Mouse (Mus musculus): ENCODE data around the gene Vmn2r39.
"Not testable (repeated sequence)": the region's sequence is repeated elsewhere in the genome, so short reads cannot be mapped to it uniquely, and the experiment has no call there.

Gene Vmn2r39

DNA sequence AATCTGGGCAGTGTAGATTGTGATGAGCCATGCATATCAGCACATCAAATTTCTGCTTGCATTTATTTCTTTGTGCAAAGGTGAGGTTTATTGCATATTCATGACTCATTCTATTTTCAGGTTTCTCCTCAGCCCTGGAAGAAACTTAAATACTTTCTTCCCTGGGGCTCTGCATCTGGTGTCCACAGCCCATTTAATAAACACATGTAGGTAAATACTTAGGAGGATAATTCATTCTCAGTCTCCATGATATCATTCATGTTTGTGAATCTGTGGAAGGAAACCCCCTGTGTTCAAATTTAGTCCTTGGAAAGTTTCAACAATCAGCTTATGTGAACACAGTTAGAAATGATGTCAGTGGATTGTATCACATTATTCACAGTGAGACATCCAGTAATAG is at the start of gene Vmn2r39:
Gene Vmn2r39, minus strand, starts transcription at position 101 of the 400 bp plus-strand sequence.
- not testable (repeated sequence) for DNase-seq

DNA sequence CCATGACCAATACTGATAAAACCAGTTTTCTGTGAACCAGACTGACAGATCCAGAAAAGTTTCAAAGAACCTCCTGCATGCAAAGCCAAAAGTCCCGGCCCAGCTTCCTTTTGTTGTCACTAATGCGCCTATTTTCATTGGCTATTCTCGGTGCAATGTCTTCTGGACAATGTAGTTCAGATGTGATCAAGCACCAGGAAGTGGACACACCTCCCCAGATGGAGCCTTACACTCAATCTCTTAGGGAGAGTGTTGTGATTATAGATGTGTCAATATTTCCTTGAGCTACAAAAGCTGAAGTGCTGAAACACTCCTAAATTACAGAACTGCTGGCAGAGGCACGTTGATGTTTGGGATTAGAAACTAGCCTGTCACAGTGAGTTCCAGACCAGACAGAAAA is 34.8 kb upstream of the Vmn2r39 start:
- not testable (repeated sequence) for DNase-seq
